Mouse (Mus musculus) right cerebral cortex, postnatal 36 days (tissue): Measurements from ENCODE around the gene Slc25a11.

Experiments
- DNase-seq, 2 experiments: peaks; one replicate each; pipeline ENCODE4 v3.0.0; 2022; ENCODE audit warnings: low spot score in 2 of 2, mixed read lengths in 1 of 2

The Slc25a11 gene

GRCm38 (mm10) chr11:70668335-70668770 lies 21.1 kb upstream of the Slc25a11 start:
- DNase-seq, result no peak

- DNase-seq, result no peak
Observed at GRCm38 (mm10) chr11:70667271-70668150, 20.2 kb upstream of the Slc25a11 start.

- DNase-seq, result no peak
Observed at GRCm38 (mm10) chr11:70666687-70667086, 19.4 kb upstream of the Slc25a11 start.

- DNase-seq, result no peak
Observed at GRCm38 (mm10) chr11:70664741-70665140, 17.5 kb upstream of the Slc25a11 start.

- no peak for DNase-seq
Observed at GRCm38 (mm10) chr11:70663957-70664356, 16.7 kb upstream of the Slc25a11 start.

GRCm38 (mm10) chr11:70663101-70663500 lies 15.8 kb upstream of the Slc25a11 start:
- DNase-seq, result no peak

GRCm38 (mm10) chr11:70660571-70660970 lies 13.3 kb upstream of the Slc25a11 start:
- no peak for DNase-seq

- no peak for DNase-seq
Observed at GRCm38 (mm10) chr11:70658942-70659341, 11.7 kb upstream of the Slc25a11 start.

GRCm38 (mm10) chr11:70658521-70658920 lies 11.2 kb upstream of the Slc25a11 start:
- no peak for DNase-seq

GRCm38 (mm10) chr11:70657991-70658390 lies 10.7 kb upstream of the Slc25a11 start:
- DNase-seq, result no peak

GRCm38 (mm10) chr11:70657573-70657972 lies 10.3 kb upstream of the Slc25a11 start:
- DNase-seq, result no peak

GRCm38 (mm10) chr11:70656964-70657363 lies 9.7 kb upstream of the Slc25a11 start, which contains the start of gene Eno3:
TSS of gene Eno3 (plus strand) at chr11:70657202.
- no peak for DNase-seq

GRCm38 (mm10) chr11:70656456-70656927 lies 9.2 kb upstream of the Slc25a11 start:
- no peak for DNase-seq

- DNase-seq, result no peak
Observed at GRCm38 (mm10) chr11:70655571-70656455, 8.5 kb upstream of the Slc25a11 start.

GRCm38 (mm10) chr11:70654923-70655570 lies 7.8 kb upstream of the Slc25a11 start:
- DNase-seq, result peak; percentile 59 to 60

- peak; percentile 59 to 66 for DNase-seq
Observed at GRCm38 (mm10) chr11:70654198-70654922, 7.1 kb upstream of the Slc25a11 start, which contains the start of gene Pfn1. TSS of gene Pfn1 (minus strand) at chr11:70654644.

- no peak for DNase-seq
Observed at GRCm38 (mm10) chr11:70653345-70654197, 6.3 kb upstream of the Slc25a11 start.

GRCm38 (mm10) chr11:70652884-70653344 lies 5.6 kb upstream of the Slc25a11 start:
- DNase-seq, result no peak

- no peak for DNase-seq
Observed at GRCm38 (mm10) chr11:70652029-70652883, 5.0 kb upstream of the Slc25a11 start.
